Mouse (Mus musculus) limb, embryonic 11.5 days (tissue): ENCODE data around the gene S1pr3. TPM values are rescaled to one million over a fixed set of nuclear protein-coding genes. Genes with fewer than 3 reads are reported as not detected.

Experiments
- ATAC-seq: fragments of 200-750 bp; cut with Nextera tagmentation; 2 replicates; pipeline ENCODE4 v1.8.0; 2017; ENCODE audit warnings: low read depth; ENCODE audit not compliant: insufficient number of reproducible peaks, low FRiP score, low TSS enrichment
- DNase-seq: peaks from one replicate; pipeline ENCODE4 v3.0.0-alpha.2; 2015; ENCODE audit warnings: low spot score
- H3K27ac ChIP-seq: fragments of 300-500 bp; sonication (generic); replicated peaks from 2 replicates; pipeline ENCODE4 v1.5.1; 2014; ENCODE audit warnings: low read depth, mild to moderate bottlenecking, low read length
- H3K27me3 ChIP-seq: fragments of 300-500 bp; sonication (generic); 2 replicates; pipeline ENCODE4 v1.6.1; 2014; ENCODE audit warnings: mild to moderate bottlenecking, low read length, mixed read lengths; ENCODE audit not compliant: control insufficient read depth, insufficient read depth
- H3K36me3 ChIP-seq: fragments of 300-500 bp; sonication (generic); 2 replicates; pipeline ENCODE4 v1.6.1; 2014; ENCODE audit warnings: mild to moderate bottlenecking, low read length, moderate library complexity, mixed read lengths; ENCODE audit not compliant: control insufficient read depth, insufficient read depth
- H3K4me1 ChIP-seq: fragments of 300-500 bp; sonication (generic); 2 replicates; pipeline ENCODE4 v1.6.1; 2014; ENCODE audit warnings: low read length, mixed read lengths; ENCODE audit not compliant: control insufficient read depth, insufficient read depth
- H3K4me2 ChIP-seq: fragments of 300-500 bp; sonication (generic); 2 replicates; pipeline ENCODE4 v1.6.1; 2014; ENCODE audit warnings: low read depth, mild to moderate bottlenecking, moderate library complexity; ENCODE audit not compliant: severe bottlenecking
- H3K4me3 ChIP-seq: fragments of 300-500 bp; sonication (generic); 2 replicates; pipeline ENCODE4 v1.5.1; 2014; ENCODE audit warnings: low read depth, low read length
- H3K9ac ChIP-seq: fragments of 300-500 bp; sonication (generic); 2 replicates; pipeline ENCODE4 v1.6.1; 2014; ENCODE audit warnings: mild to moderate bottlenecking, low read length
- H3K9me3 ChIP-seq: fragments of 300-500 bp; sonication (generic); 2 replicates; pipeline ENCODE4 v1.6.1; 2016; ENCODE audit warnings: low read length; ENCODE audit not compliant: control insufficient read depth
- WGBS: fragments of 180-500 bp; shearing (Covaris S2); extraction: QIAGEN DNeasy Blood & Tissue Kit; methylation state at CpG from one replicate; pipeline ENCODE4 v1.1.7; 2014; 5-methylcytosine and 5-hydroxymethylcytosine counted together
- polyA plus RNA-seq: library from polyadenylated mRNA; unstranded; fragments of >200 nt; fragmentation: Nextera tagmentation; extraction: Ambion mirVana; gene quantifications from 2 replicates; pipeline ENCODE4 v1.2.1, GENCODE M21; 2014

Gene S1pr3
- polyA plus RNA-seq, 1 experiment from 2014 or later, result 126 TPM

DNA sequence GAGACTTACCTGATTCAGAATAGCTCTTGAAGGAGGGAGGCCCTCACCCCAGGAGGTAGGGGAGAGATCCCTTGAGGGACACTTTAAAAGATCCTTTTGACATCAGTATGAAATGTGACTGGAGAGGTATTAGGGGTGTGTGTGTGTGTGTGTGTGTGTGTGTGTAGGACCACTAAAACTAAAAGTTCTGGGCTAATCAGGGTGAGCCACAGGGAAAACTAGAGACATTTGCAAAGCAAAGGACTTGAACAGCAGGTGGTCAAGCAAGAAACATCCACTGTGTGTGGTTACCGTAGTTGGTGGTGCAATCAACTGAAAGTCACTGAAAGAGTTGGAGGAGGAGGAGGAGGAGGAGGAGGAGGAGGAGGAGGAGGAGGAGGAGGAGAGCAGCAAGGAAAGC, 16.2 kb upstream of the S1pr3 start:
- Histone ChIP-seq H3K4me3 (no peak overlapping the region), H3K4me2 (no peak overlapping the region), H3K27me3 (no peaks in the 10 kb centered on the region), H3K9ac (no peak overlapping the region), H3K27ac (no peak overlapping the region), H3K36me3 (no peaks in the 10 kb centered on the region), H3K4me1 (peaks cover 14% of the 10 kb centered on the region), H3K9me3 (no peaks in the 10 kb centered on the region)
- ATAC-seq, result no peak
- WGBS, result 100% methylated on average over 1 of the region's 1 CpGs
- no peak for DNase-seq

DNA sequence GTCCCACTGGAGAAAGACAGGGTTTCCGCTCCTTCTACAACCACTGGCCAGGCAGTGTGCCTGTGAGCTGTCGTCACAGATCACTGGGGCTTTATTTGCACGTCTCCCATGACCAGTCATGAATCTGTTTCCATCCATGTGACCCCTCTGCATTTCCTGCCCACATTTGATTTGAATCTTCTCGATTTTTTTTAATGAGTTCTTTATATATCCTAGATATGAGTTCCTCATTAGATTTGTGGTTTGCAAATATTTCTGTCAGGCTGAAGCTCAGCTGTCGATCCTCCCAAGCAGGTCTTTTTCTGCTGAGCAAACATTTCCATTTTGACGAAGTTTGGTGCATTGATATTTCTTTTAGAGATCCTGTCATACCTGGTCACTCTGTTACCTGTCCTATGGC, 10.6 kb upstream of the S1pr3 start:
- H3K4me3 ChIP-seq, result no peak overlapping the region
- H3K4me1 ChIP-seq, result peaks cover 7% of the 10 kb centered on the region
- ATAC-seq (no peak), DNase-seq (no peak)
- 80% methylated on average over 6 of the region's 6 CpGs for WGBS
- H3K36me3 ChIP-seq, result no peaks in the 10 kb centered on the region
- no peaks in the 10 kb centered on the region for H3K9me3 ChIP-seq
- no peak overlapping the region for H3K4me2 ChIP-seq
- H3K27ac ChIP-seq, result no peak overlapping the region
- no peaks in the 10 kb centered on the region for H3K27me3 ChIP-seq
- no peak overlapping the region for H3K9ac ChIP-seq

DNA sequence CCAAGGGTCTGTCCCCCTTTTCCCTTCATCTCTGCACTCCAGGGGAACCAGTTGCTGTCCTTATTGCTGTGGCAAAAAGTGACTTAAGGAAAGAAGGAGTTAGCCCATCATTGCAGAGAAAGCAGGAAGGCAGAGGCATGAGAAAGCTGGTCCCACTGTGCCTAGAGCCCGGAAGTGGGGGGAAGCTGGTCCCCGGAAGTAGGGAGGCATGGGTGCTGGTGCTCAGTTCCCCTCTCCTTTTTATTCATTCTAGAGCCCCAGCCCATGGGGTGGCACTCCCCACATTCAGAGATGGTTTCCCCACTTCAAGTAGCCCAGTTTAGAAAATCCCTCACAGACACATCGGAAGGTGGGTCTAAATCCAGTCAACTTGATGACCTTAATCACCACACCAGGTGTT, 8.9 kb upstream of the S1pr3 start:
- no peaks in the 10 kb centered on the region for H3K36me3 ChIP-seq
- H3K27ac ChIP-seq, result no peak overlapping the region
- H3K9ac ChIP-seq, result no peak overlapping the region
- H3K4me1 ChIP-seq, result peaks cover 7% of the 10 kb centered on the region
- WGBS, result 95% methylated on average over 3 of the region's 3 CpGs
- no peaks in the 10 kb centered on the region for H3K27me3 ChIP-seq
- DNase-seq (no peak), ATAC-seq (no peak)
- H3K9me3 ChIP-seq, result no peaks in the 10 kb centered on the region
- no peak overlapping the region for H3K4me3 ChIP-seq
- no peak overlapping the region for H3K4me2 ChIP-seq

DNA sequence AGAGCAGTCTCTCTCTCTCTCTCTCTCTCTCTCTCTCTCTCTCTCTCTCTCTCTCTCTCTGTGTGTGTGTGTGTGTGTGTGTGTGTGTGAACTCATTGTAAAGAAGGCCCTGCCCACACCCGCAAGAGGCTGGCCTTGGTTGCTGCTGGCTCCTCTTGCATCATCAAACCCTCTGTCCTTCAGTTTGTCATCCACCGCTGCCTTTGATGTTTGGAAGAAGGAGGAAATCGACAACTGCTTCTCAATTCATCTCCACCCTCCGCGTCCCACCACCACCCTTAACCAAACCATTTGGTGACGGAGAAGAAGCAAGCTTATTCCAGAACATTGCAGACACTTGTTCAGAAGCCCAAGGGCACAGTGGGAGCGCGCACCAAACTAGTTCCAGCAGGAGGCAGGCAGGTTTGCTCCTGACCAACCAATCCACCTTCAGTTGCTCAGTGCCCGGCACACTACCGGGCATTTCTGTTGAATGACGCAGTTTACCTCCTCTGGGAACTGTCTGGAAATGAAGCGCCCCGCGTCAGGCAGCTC, 8.2 kb upstream of the S1pr3 start:
- no peak for DNase-seq
- 12% methylated on average over 14 of the region's 14 CpGs for WGBS
- H3K9ac ChIP-seq, result peak overlapping the region; percentile 47; the same call in 1 of the 2 replicates

DNA sequence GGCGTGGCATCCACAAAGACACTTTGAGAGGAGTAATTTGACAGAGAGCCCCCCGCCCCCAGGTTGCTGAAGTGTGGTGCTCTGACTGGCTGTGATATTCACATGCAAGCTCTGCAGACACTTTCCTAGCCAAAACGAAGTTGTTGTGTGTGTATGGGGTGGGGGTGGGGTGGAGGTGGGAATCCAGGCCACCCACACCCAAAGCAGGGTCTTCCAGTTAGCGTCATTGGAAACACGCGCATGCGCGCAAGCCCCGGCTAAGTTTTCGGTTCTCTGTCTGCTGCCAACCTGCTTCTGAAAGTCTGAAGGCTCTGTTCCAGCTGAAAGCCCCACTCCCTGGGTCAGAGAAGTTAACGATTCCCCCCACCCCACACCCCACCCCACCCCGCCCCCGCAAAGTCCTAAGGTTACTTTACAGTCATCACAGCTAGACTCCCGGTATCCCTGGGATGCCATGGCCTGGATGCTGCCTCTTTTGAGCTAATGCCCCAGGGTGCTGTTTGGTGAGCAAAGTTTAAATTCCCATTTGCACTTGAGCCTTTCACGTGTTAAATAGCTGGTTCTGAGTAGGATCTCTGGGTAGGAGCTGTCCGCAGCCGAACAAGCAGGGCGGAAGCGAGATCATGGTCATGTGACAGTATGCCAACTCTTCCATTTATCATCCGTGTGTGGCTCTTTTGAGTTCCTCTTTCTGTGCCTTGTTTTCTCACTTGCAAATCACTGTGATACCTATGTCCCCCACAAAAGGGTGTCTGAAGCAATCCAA, 7.5 kb upstream of the S1pr3 start:
- Histone ChIP-seq H3K27ac (no peak overlapping the region), H3K4me1 (peaks cover 7% of the 10 kb centered on the region), H3K9me3 (no peaks in the 10 kb centered on the region), H3K36me3 (no peaks in the 10 kb centered on the region), H3K9ac (peak overlapping the region; percentile 47; the same call in 1 of the 2 replicates), H3K27me3 (no peaks in the 10 kb centered on the region), H3K4me2 (peak overlapping the region; percentile 65), H3K4me3 (peak overlapping the region; percentile 26)
- DNase-seq (peak; percentile 76), ATAC-seq (0 out of 2 replicates have a peak, but pooled peaks have one; percentile 35)
- WGBS, result 8% methylated on average over 20 of the region's 20 CpGs

More for the DNA sequence above, 8.2 kb upstream of the S1pr3 start:
- H3K9me3 ChIP-seq, result no peaks in the 10 kb centered on the region
- H3K36me3 ChIP-seq, result no peaks in the 10 kb centered on the region
- H3K4me1 ChIP-seq, result peaks cover 7% of the 10 kb centered on the region
- 0 out of 2 replicates have a peak, but pooled peaks have one; percentile 28 for ATAC-seq
- H3K27ac ChIP-seq, result no peak overlapping the region
- H3K27me3 ChIP-seq, result no peaks in the 10 kb centered on the region
- H3K4me3 ChIP-seq, result peak overlapping the region; percentile 26
- peak overlapping the region; percentile 65 for H3K4me2 ChIP-seq

DNA sequence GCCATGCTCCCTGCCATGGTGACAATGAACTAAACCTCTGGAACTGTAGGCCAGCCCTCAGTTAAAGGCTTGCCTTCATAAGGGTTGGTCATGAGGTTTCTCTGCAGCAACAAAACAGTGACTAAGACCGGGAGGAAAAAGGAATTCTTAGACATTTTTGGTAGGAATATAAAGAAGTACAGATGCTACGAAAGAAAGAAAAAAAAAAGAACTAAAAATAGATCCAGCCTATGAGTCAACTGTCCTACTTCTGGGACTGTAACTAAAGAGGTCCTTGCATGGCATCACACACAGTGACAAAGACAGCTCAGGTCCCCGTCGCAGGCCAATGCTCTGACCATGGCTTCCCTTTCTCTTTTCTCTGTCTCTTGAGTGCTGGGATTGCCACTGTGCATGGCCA, 3.9 kb upstream of the S1pr3 start:
- 89% methylated on average over 4 of the region's 4 CpGs for WGBS

DNA sequence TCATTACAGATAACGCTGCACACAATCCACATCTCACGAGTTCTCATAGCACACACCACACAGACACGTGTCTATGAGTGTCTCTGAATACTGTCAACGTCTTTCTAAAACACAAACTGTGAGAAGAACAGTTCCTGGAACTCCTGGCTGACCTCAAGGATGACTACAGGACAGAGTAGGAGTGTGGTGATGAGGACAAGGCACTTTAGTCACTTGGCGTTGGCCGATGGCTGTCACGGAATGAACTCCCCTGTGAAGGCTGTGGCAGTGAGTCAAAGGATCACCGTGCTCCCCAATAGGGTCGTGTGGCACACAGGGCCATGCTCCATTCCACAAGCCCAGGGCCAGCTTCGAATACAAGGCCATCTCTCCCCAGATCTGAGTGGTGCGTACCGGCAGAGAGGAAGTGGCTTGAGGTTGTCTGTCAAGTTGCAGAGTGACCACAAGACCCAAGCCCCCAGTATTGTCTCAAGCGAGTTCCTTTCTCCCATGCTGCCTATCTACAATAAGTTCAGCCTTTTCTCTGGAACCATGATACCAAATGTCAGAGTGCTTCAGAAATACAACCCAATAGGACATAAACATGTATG, 2.6 kb upstream of the S1pr3 start:
- WGBS, result 89% methylated on average over 13 of the region's 13 CpGs

More for the DNA sequence above, 3.9 kb upstream of the S1pr3 start:
- Histone ChIP-seq H3K4me2 (no peak overlapping the region), H3K27ac (no peak overlapping the region), H3K4me1 (peaks cover 23% of the 10 kb centered on the region), H3K9ac (no peak overlapping the region), H3K27me3 (no peaks in the 10 kb centered on the region), H3K9me3 (no peaks in the 10 kb centered on the region), H3K4me3 (no peak overlapping the region), H3K36me3 (no peaks in the 10 kb centered on the region)
- ATAC-seq (no peak), DNase-seq (no peak)

DNA sequence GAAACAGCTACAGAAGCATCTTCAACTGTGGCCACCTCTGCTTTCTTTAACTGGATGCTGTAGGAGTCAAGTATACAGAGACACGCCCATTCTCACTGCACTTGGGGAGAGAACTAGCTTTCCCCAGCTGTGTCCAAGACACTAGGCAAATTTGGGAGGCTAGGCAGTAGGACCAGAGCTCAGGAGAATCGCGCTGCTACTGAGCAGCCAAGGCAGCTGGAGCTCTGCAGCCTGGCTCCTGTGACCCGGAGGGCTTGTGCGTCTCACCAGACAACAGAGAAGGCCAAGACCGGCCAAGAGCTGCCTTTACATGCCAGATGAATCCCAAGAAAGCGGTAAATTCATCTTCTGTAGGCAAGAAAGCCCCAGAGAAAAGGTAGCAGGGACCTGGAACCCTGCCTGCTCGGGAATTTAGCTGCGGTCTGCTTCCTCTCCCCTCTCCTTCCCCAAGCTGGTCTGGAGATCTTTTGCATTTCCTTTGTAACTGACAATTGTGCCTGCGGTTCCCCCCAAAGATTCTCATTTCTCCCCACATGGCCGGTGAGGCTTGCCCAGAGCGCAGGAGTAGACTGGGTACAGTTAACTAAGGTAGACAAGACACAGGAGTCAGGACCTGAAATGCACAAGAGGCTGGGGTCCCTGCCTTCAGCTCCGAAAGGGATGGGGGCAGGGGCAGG, 760 bp upstream of the S1pr3 start:
- no peaks in the 10 kb centered on the region for H3K36me3 ChIP-seq
- H3K4me1 ChIP-seq, result peaks cover 32% of the 10 kb centered on the region
- 0 out of 2 replicates have a peak overlapping the region, but pooled peaks have one; percentile 15 for H3K27ac ChIP-seq
- peak overlapping the region; percentile 86 for H3K9ac ChIP-seq
- WGBS, result 22% methylated on average over 13 of the region's 13 CpGs
- no peak for DNase-seq
- peak overlapping the region; percentile 77 for H3K4me3 ChIP-seq
- no peaks in the 10 kb centered on the region for H3K9me3 ChIP-seq
- no peak for ATAC-seq
- peak overlapping the region; percentile 63; the same call in 1 of the 2 replicates for H3K4me2 ChIP-seq
- no peaks in the 10 kb centered on the region for H3K27me3 ChIP-seq

More for the DNA sequence above, 2.6 kb upstream of the S1pr3 start:
- no peak overlapping the region for H3K27ac ChIP-seq
- H3K36me3 ChIP-seq, result no peaks in the 10 kb centered on the region
- no peak for ATAC-seq
- no peak overlapping the region for H3K4me2 ChIP-seq
- no peak overlapping the region for H3K4me3 ChIP-seq
- DNase-seq, result no peak
- H3K4me1 ChIP-seq, result peaks cover 23% of the 10 kb centered on the region
- H3K9me3 ChIP-seq, result no peaks in the 10 kb centered on the region
- no peaks in the 10 kb centered on the region for H3K27me3 ChIP-seq
- no peak overlapping the region for H3K9ac ChIP-seq
